Mouse (Mus musculus) forebrain, embryonic 13.5 days (tissue): ENCODE results near the gene Tbc1d22a. TPM values are rescaled to one million over a fixed set of nuclear protein-coding genes. Genes with fewer than 3 reads are reported as not detected.
A peak's percentile ranks its signal among the peaks of the same experiment; 100 is the strongest.

Experiments
- ATAC-seq: fragments of 200-750 bp; cut with Nextera tagmentation; 2 replicates; pipeline ENCODE4 v1.8.0; 2017
- H3K27ac ChIP-seq: fragments of 300-500 bp; sonication (generic); 2 replicates; pipeline ENCODE4 v1.5.1; 2015; ENCODE audit warnings: inconsistent platforms, mild to moderate bottlenecking, moderate library complexity
- H3K27me3 ChIP-seq: fragments of 300-500 bp; sonication (generic); 2 replicates; pipeline ENCODE4 v1.6.1; 2015; ENCODE audit warnings: mild to moderate bottlenecking, inconsistent platforms
- H3K36me3 ChIP-seq: fragments of 300-500 bp; sonication (generic); 2 replicates; pipeline ENCODE4 v1.6.1; 2015; ENCODE audit warnings: mild to moderate bottlenecking, inconsistent platforms; ENCODE audit not compliant: poor library complexity, severe bottlenecking
- H3K4me1 ChIP-seq: fragments of 300-500 bp; sonication (generic); 2 replicates; pipeline ENCODE4 v1.6.1; 2015; ENCODE audit warnings: inconsistent platforms
- H3K4me2 ChIP-seq: fragments of 300-500 bp; sonication (generic); 2 replicates; pipeline ENCODE4 v1.6.1; 2015; ENCODE audit warnings: inconsistent platforms, mild to moderate bottlenecking, moderate library complexity
- H3K4me3 ChIP-seq: fragments of 300-500 bp; sonication (generic); 2 replicates; pipeline ENCODE4 v1.5.1; 2015; ENCODE audit warnings: mild to moderate bottlenecking, inconsistent platforms
- H3K9ac ChIP-seq: fragments of 300-500 bp; sonication (generic); 2 replicates; pipeline ENCODE4 v1.6.1; 2015; ENCODE audit warnings: mild to moderate bottlenecking, inconsistent platforms
- H3K9me3 ChIP-seq: fragments of 300-500 bp; sonication (generic); replicated peaks from 2 replicates; pipeline ENCODE4 v1.6.1; 2016; ENCODE audit warnings: inconsistent platforms
- WGBS: fragments of 180-500 bp; shearing (Covaris S2); methylation state at CpG from one replicate; pipeline ENCODE4 v1.1.7; 2015; 5-methylcytosine and 5-hydroxymethylcytosine counted together
- polyA plus RNA-seq: library from polyadenylated mRNA; unstranded; fragments of >200 nt; fragmentation: Nextera tagmentation; extraction: Ambion mirVana; gene quantifications from 2 replicates; pipeline ENCODE4 v1.2.1, GENCODE M21; 2015

The Tbc1d22a gene
- polyA plus RNA-seq, 1 experiment from 2014 or later = 10.1 TPM

GRCm38 (mm10) chr15:86362306-86363150 lies 148.3 kb downstream of the Tbc1d22a start:
- 59% methylated on average over 10 of the region's 10 CpGs for WGBS
- H3K27ac ChIP-seq = peak overlapping the region; percentile 83
- H3K4me1 ChIP-seq = peaks cover 65% of the 10 kb centered on the region
- no peaks in the 10 kb centered on the region for H3K36me3 ChIP-seq
- H3K9ac ChIP-seq = 0 out of 2 replicates have a peak overlapping the region, but pooled peaks have one; percentile 26
- H3K9me3 ChIP-seq = no peaks in the 10 kb centered on the region
- H3K4me2 ChIP-seq = peak overlapping the region; percentile 7; the same call in 1 of the 2 replicates
- no peak overlapping the region for H3K4me3 ChIP-seq
- ATAC-seq = peak; percentile 79
- H3K27me3 ChIP-seq = no peaks in the 10 kb centered on the region

- peak; percentile 29; the same call in 1 of the 2 replicates for ATAC-seq
- H3K4me2 ChIP-seq = no peak overlapping the region
- H3K4me1 ChIP-seq = peaks cover 56% of the 10 kb centered on the region
- WGBS = 57% methylated on average over 4 of the region's 4 CpGs
- peak overlapping the region; percentile 83 for H3K27ac ChIP-seq
- H3K9ac ChIP-seq = no peak overlapping the region
- H3K36me3 ChIP-seq = no peaks in the 10 kb centered on the region
- H3K27me3 ChIP-seq = no peaks in the 10 kb centered on the region
- H3K4me3 ChIP-seq = no peak overlapping the region
- H3K9me3 ChIP-seq = no peaks in the 10 kb centered on the region
These were observed 149.6 kb downstream of the Tbc1d22a start for GRCm38 (mm10) chr15:86363841-86364295.

- H3K4me1 ChIP-seq = peaks cover 56% of the 10 kb centered on the region
- 85% methylated on average over 10 of the region's 10 CpGs for WGBS
These were observed 150.8 kb downstream of the Tbc1d22a start for GRCm38 (mm10) chr15:86364948-86365658.

GRCm38 (mm10) chr15:86366726-86367125 lies 152.5 kb downstream of the Tbc1d22a start:
- 83% methylated on average over 4 of the region's 4 CpGs for WGBS
- Histone ChIP-seq H3K27ac (no peak overlapping the region), H3K27me3 (no peaks in the 10 kb centered on the region)

More at GRCm38 (mm10) chr15:86364948-86365658, 150.8 kb downstream of the Tbc1d22a start:
- Histone ChIP-seq H3K4me2 (no peak overlapping the region), H3K9ac (no peak overlapping the region), H3K4me3 (no peak overlapping the region), H3K27ac (no peak overlapping the region), H3K36me3 (no peaks in the 10 kb centered on the region), H3K27me3 (no peaks in the 10 kb centered on the region), H3K9me3 (no peaks in the 10 kb centered on the region)
- no peak for ATAC-seq

GRCm38 (mm10) chr15:86367247-86367646 lies 153.0 kb downstream of the Tbc1d22a start:
- ATAC-seq = no peak
- Histone ChIP-seq H3K4me1 (peaks cover 52% of the 10 kb centered on the region), H3K9me3 (no peaks in the 10 kb centered on the region), H3K36me3 (no peaks in the 10 kb centered on the region), H3K9ac (no peak overlapping the region), H3K4me2 (no peak overlapping the region), H3K27ac (0 out of 2 replicates have a peak overlapping the region, but pooled peaks have one; percentile 4), H3K4me3 (no peak overlapping the region), H3K27me3 (no peaks in the 10 kb centered on the region)
- WGBS = 66% methylated on average over 8 of the region's 8 CpGs

More at GRCm38 (mm10) chr15:86366726-86367125, 152.5 kb downstream of the Tbc1d22a start:
- H3K4me3 ChIP-seq = no peak overlapping the region
- H3K9me3 ChIP-seq = no peaks in the 10 kb centered on the region
- H3K36me3 ChIP-seq = no peaks in the 10 kb centered on the region
- H3K9ac ChIP-seq = no peak overlapping the region
- no peak overlapping the region for H3K4me2 ChIP-seq
- peaks cover 56% of the 10 kb centered on the region for H3K4me1 ChIP-seq
- no peak for ATAC-seq

GRCm38 (mm10) chr15:86370846-86371245 lies 156.6 kb downstream of the Tbc1d22a start:
- H3K4me3 ChIP-seq = no peak overlapping the region
- H3K4me2 ChIP-seq = no peak overlapping the region
- peaks cover 16% of the 10 kb centered on the region for H3K4me1 ChIP-seq
- no peak overlapping the region for H3K27ac ChIP-seq
- H3K9me3 ChIP-seq = no peaks in the 10 kb centered on the region
- H3K9ac ChIP-seq = no peak overlapping the region
- no peaks in the 10 kb centered on the region for H3K27me3 ChIP-seq
- no peak for ATAC-seq
- WGBS = 84% methylated on average over 3 of the region's 3 CpGs
- H3K36me3 ChIP-seq = no peaks in the 10 kb centered on the region

- no peaks in the 10 kb centered on the region for H3K36me3 ChIP-seq
- ATAC-seq = no peak
- H3K4me2 ChIP-seq = no peak overlapping the region
- no peaks in the 10 kb centered on the region for H3K4me1 ChIP-seq
- H3K27ac ChIP-seq = no peak overlapping the region
- H3K9me3 ChIP-seq = no peaks in the 10 kb centered on the region
- H3K4me3 ChIP-seq = no peak overlapping the region
- no peaks in the 10 kb centered on the region for H3K27me3 ChIP-seq
- H3K9ac ChIP-seq = no peak overlapping the region
- 83% methylated on average over 3 of the region's 3 CpGs for WGBS
These were observed 161.0 kb downstream of the Tbc1d22a start for GRCm38 (mm10) chr15:86375262-86375661.

- 82% methylated on average over 6 of the region's 6 CpGs for WGBS
- Histone ChIP-seq H3K9ac (no peak overlapping the region), H3K36me3 (no peaks in the 10 kb centered on the region), H3K9me3 (no peaks in the 10 kb centered on the region), H3K27ac (no peak overlapping the region), H3K4me3 (no peak overlapping the region), H3K4me2 (no peak overlapping the region), H3K27me3 (no peaks in the 10 kb centered on the region), H3K4me1 (no peaks in the 10 kb centered on the region)
- ATAC-seq = no peak
These were observed 161.7 kb downstream of the Tbc1d22a start for GRCm38 (mm10) chr15:86375860-86376394.

- no peak overlapping the region for H3K4me2 ChIP-seq
- no peak overlapping the region for H3K9ac ChIP-seq
- H3K9me3 ChIP-seq = no peaks in the 10 kb centered on the region
- WGBS = 20% methylated on average over 5 of the region's 5 CpGs
- no peaks in the 10 kb centered on the region for H3K27me3 ChIP-seq
- H3K4me3 ChIP-seq = no peak overlapping the region
- peak overlapping the region; percentile 58 for H3K27ac ChIP-seq
- no peaks in the 10 kb centered on the region for H3K36me3 ChIP-seq
- ATAC-seq = no peak
- H3K4me1 ChIP-seq = peaks cover 27% of the 10 kb centered on the region
These were observed 169.0 kb downstream of the Tbc1d22a start for GRCm38 (mm10) chr15:86383278-86383677.

- no peak for ATAC-seq
- WGBS = 44% methylated on average over 2 of the region's 2 CpGs
These were observed 171.2 kb downstream of the Tbc1d22a start for GRCm38 (mm10) chr15:86385436-86385835.

GRCm38 (mm10) chr15:86386325-86386724 lies 172.1 kb downstream of the Tbc1d22a start:
- H3K27ac ChIP-seq = no peak overlapping the region
- WGBS = 81% methylated on average over 8 of the region's 8 CpGs

More at GRCm38 (mm10) chr15:86385436-86385835, 171.2 kb downstream of the Tbc1d22a start:
- H3K9me3 ChIP-seq = no peaks in the 10 kb centered on the region
- H3K4me3 ChIP-seq = no peak overlapping the region
- no peak overlapping the region for H3K27ac ChIP-seq
- no peaks in the 10 kb centered on the region for H3K27me3 ChIP-seq
- H3K36me3 ChIP-seq = no peaks in the 10 kb centered on the region
- H3K4me1 ChIP-seq = peaks cover 32% of the 10 kb centered on the region
- H3K4me2 ChIP-seq = no peak overlapping the region
- H3K9ac ChIP-seq = no peak overlapping the region

GRCm38 (mm10) chr15:86388597-86388996 lies 174.3 kb downstream of the Tbc1d22a start:
- ATAC-seq = peak; percentile 57; the same call in 1 of the 2 replicates
- no peak overlapping the region for H3K9ac ChIP-seq
- WGBS = 63% methylated on average over 3 of the region's 3 CpGs
- no peak overlapping the region for H3K4me3 ChIP-seq
- no peak overlapping the region for H3K27ac ChIP-seq
- H3K36me3 ChIP-seq = no peaks in the 10 kb centered on the region
- H3K4me1 ChIP-seq = peaks cover 21% of the 10 kb centered on the region
- no peak overlapping the region for H3K4me2 ChIP-seq
- no peaks in the 10 kb centered on the region for H3K9me3 ChIP-seq
- no peaks in the 10 kb centered on the region for H3K27me3 ChIP-seq

More at GRCm38 (mm10) chr15:86386325-86386724, 172.1 kb downstream of the Tbc1d22a start:
- H3K9me3 ChIP-seq = no peaks in the 10 kb centered on the region
- H3K4me3 ChIP-seq = no peak overlapping the region
- no peak overlapping the region for H3K4me2 ChIP-seq
- H3K9ac ChIP-seq = no peak overlapping the region
- peaks cover 32% of the 10 kb centered on the region for H3K4me1 ChIP-seq
- no peak for ATAC-seq
- no peaks in the 10 kb centered on the region for H3K36me3 ChIP-seq
- H3K27me3 ChIP-seq = no peaks in the 10 kb centered on the region
